8 mouse cellular contexts compared by ENCODE assay signal in genomic region chr5:108005134-108005533, GRCm38 (mm10). TPM values are rescaled to one million over a fixed set of nuclear protein-coding genes. Genes with fewer than 3 reads are reported as not detected.
A peak's percentile ranks its signal among the peaks of the same experiment; 100 is the strongest.
DNase-seq lines count a peak whose midpoint lies in the region; ATAC-seq and TF ChIP-seq lines count a peak whose summit lies in the region.
"Had no signal": no experiment of that assay in that cellular context is flagged by ENCODE, and none has a peak within 500 bp of the region (broad histone marks: within the 10 kb centered on the region; RNA-seq: fewer than 3 reads in every experiment).

No protein-coding gene starts in this region.

- no peak overlapping the region for H3K4me3 ChIP-seq in layer of hippocampus, adult 2 months
- no peak overlapping the region for H3K4me3 ChIP-seq in MEL (ENCODE audit: control insufficient read depth in 1 of 2, insufficient read depth in 1 of 2, low read depth in 2 of 2, low read length in 2 of 2)
- H3K4me3 ChIP-seq: heart, embryonic 15.5 days had no signal

- no peak overlapping the region for H3K9ac ChIP-seq in MEL (ENCODE audit: control insufficient read depth, low read depth, low read length, poor library complexity, severe bottlenecking)
- H3K9ac ChIP-seq: heart, embryonic 15.5 days had no signal

- ATAC-seq in erythroblast, adult 5-6 weeks (replicated peaks; ENCODE audit: low FRiP score, poor library complexity, severe bottlenecking), result 0 out of 2 replicates have a peak, but pooled peaks have one; percentile 51
- peak; percentile 70 for ATAC-seq in neutrophil, adult 5-6 weeks (ENCODE audit: extremely low read depth, insufficient number of reproducible peaks, low FRiP score, poor library complexity, severe bottlenecking)

- peaks cover 0 to 8% of the 10 kb centered on the region in 2 experiments; a peak in 2 of 4 replicates for H3K36me3 ChIP-seq in MEL (ENCODE audit: control insufficient read depth in 1 of 2, insufficient read depth in 2 of 2, low read length in 2 of 2)
- H3K36me3 ChIP-seq: heart, embryonic 15.5 days had no signal

- peak; percentile 86 for TF ChIP-seq RAD21 in MEL (IDR thresholded peaks at IDR 0.05; ENCODE audit: low read depth, low read length)

- peaks cover 0 to 8% of the 10 kb centered on the region in 2 experiments; a peak in 2 of 4 replicates for H3K4me1 ChIP-seq in MEL (ENCODE audit: control insufficient read depth in 1 of 2, insufficient read depth in 2 of 2, low read length in 2 of 2)
- H3K4me1 ChIP-seq: heart, embryonic 15.5 days had no signal

- TF ChIP-seq POLR2A in MEL (IDR thresholded peaks at IDR 0.05; ENCODE audit: control insufficient read depth in 1 of 2, insufficient read depth in 1 of 2, low read depth in 1 of 2, low read length in 2 of 2, poor library complexity in 1 of 2), result no peak

- TF ChIP-seq CTCF in layer of hippocampus, adult 2 months (conservative IDR thresholded peaks at IDR 0.05), result peak; percentile 80
- TF ChIP-seq CTCF in MEL (IDR thresholded peaks at IDR 0.05 in 2 of 3, conservative IDR thresholded peaks at IDR 0.05 in 1 of 3; ENCODE audit: control insufficient read depth in 1 of 3, insufficient read depth in 1 of 3, low read depth in 2 of 3, low read length in 3 of 3, poor library complexity in 1 of 3, severe bottlenecking in 1 of 3), result peak; percentile 56 to 84 (median 59)

- no peaks in the 10 kb centered on the region; a peak in 1 of 4 replicates for H3K27me3 ChIP-seq in MEL (ENCODE audit: control insufficient read depth in 1 of 2, insufficient read depth in 2 of 2, low read length in 2 of 2)
- H3K27me3 ChIP-seq: heart, embryonic 15.5 days had no signal

- no peaks in the 10 kb centered on the region for H3K9me3 ChIP-seq in MEL (replicated peaks; ENCODE audit: insufficient read depth, low read length)
- H3K9me3 ChIP-seq: heart, embryonic 15.5 days had no signal

- TF ChIP-seq EP300 in MEL (IDR thresholded peaks at IDR 0.05; ENCODE audit: low read depth in 1 of 2, low read length in 2 of 2), result no peak; a peak in 1 of 4 replicates

- H3K27ac ChIP-seq in layer of hippocampus, adult 2 months, result no peak overlapping the region
- no peak overlapping the region for H3K27ac ChIP-seq in MEL (ENCODE audit: control insufficient read depth, low read depth, low read length)
- H3K27ac ChIP-seq: heart, embryonic 15.5 days had no signal

- H3K79me2 ChIP-seq in MEL (ENCODE audit: control insufficient read depth, insufficient read depth, low read length, poor library complexity), result no peaks in the 10 kb centered on the region

- no peak for DNase-seq in layer of hippocampus, adult 2 months (ENCODE audit: low spot score in 2 of 2)
- DNase-seq in layer of hippocampus, postnatal 25 days (ENCODE audit: extremely low spot score in 1 of 2, low spot score in 1 of 2), result no peak
- DNase-seq in MEL (ENCODE audit: low read depth, low spot score), result peak; percentile 63
- DNase-seq in gastrocnemius, adult 8-10 months (ENCODE audit: low spot score in 2 of 2), result no peak
- DNase-seq in right cerebral cortex, postnatal 14 days, result no peak

TF ChIP-seq in MEL, 35 proteins besides CTCF, POLR2A, EP300 and RAD21:
- TF ChIP-seq BHLHE40 (IDR thresholded peaks at IDR 0.05; ENCODE audit: borderline replicate concordance, low read depth, low read length) (no peak), SIN3A (IDR thresholded peaks at IDR 0.05; ENCODE audit: low read length) (no peak), NRF1 (IDR thresholded peaks at IDR 0.05; ENCODE audit: insufficient read depth, low read depth, low read length, poor library complexity, severe bottlenecking) (no peak), JUND (IDR thresholded peaks at IDR 0.05; ENCODE audit: low read depth, low read length) (no peak), MAFK (IDR thresholded peaks at IDR 0.05; ENCODE audit: borderline replicate concordance, low read depth, low read length) (no peak), ZC3H11A (IDR thresholded peaks at IDR 0.05; ENCODE audit: low read depth, low read length) (peak; percentile 93), CHD2 (IDR thresholded peaks at IDR 0.05; ENCODE audit: low read length) (no peak), MYB (IDR thresholded peaks at IDR 0.05; ENCODE audit: low read depth, low read length) (no peak), POLR2AphosphoS2 (IDR thresholded peaks at IDR 0.05; ENCODE audit: low read length) (no peak), CHD1 (IDR thresholded peaks at IDR 0.05; ENCODE audit: low read depth, low read length) (no peak), MEF2A (IDR thresholded peaks at IDR 0.05; ENCODE audit: extremely low read depth, insufficient replicate concordance, low read depth, low read length, poor library complexity, severe bottlenecking) (no peak), TBP (IDR thresholded peaks at IDR 0.05; ENCODE audit: low read depth, low read length) (no peak), RCOR1 (IDR thresholded peaks at IDR 0.05; ENCODE audit: low read depth, low read length) (no peak), ZKSCAN1 (IDR thresholded peaks at IDR 0.05; ENCODE audit: low read depth, low read length) (no peak), MYC (IDR thresholded peaks at IDR 0.05; ENCODE audit: low read depth, low read length) (no peak), KAT2A (conservative IDR thresholded peaks at IDR 0.05; ENCODE audit: low read depth, low read length) (no peak), ZMIZ1 (IDR thresholded peaks at IDR 0.05; ENCODE audit: low read depth, low read length) (no peak), ZNF384 (IDR thresholded peaks at IDR 0.05; ENCODE audit: low read depth, low read length) (peak; percentile 90), SMC3 (IDR thresholded peaks at IDR 0.05; ENCODE audit: low read depth, low read length) (peak; percentile 97), USF1 (IDR thresholded peaks at IDR 0.05; ENCODE audit: low read depth, low read length) (peak; percentile 46; the same call in 1 of the 2 replicates), GATA1 (IDR thresholded peaks at IDR 0.05; ENCODE audit: low read depth, low read length) (peak; percentile 56), ETS1 (IDR thresholded peaks at IDR 0.05; ENCODE audit: low read depth, low read length) (no peak)

RNA-seq across cellular contexts. Expression of gene Fam69a, which starts 18.2 kb away (rescaled TPM):
- 10 to 100 TPM; 36.2 to 40.0 TPM for total RNA-seq in layer of hippocampus, adult 2 months (2021)
- 10 to 100 TPM; 33.5 to 39.0 TPM for total RNA-seq in layer of hippocampus, postnatal 25 days (2021)
- 8.0 and 10.6 TPM in 2 replicates for total RNA-seq in MEL (2012; rRNA removed)
- polyA plus RNA-seq in MEL (2012; ENCODE audit: insufficient read depth in 1 of 2, insufficient read length in 2 of 2, low read depth in 1 of 2, low replicate concordance in 2 of 2, missing spikeins in 1 of 2), result 1 to 10 TPM in 1 of 2 experiments, not detected in 1; 8.5 TPM
- total RNA-seq in erythroblast, adult 5-6 weeks (2015; ENCODE audit: low replicate concordance), result 7.9 and 19.0 TPM in 2 replicates
- total RNA-seq in erythroblast, adult 5-6 weeks (2017; ENCODE audit: low replicate concordance), result 3.6 and 7.2 TPM in 2 replicates
- 39.3 and 44.8 TPM in 2 replicates for total RNA-seq in neutrophil, adult 5-6 weeks (2017)
- 10 to 100 TPM; 29.3 to 38.2 (median 31.6) TPM for total RNA-seq in gastrocnemius, adult 8-10 months (2022)
